Mouse (Mus musculus) right cerebral cortex, postnatal 14 days (tissue): ENCODE results near the gene Kalrn.
A peak's percentile ranks its signal among the peaks of the same experiment; 100 is the strongest.

ENCODE experiments used
- DNase-seq: peaks from one replicate; pipeline ENCODE4 v3.0.0; 2022

Kalrn gene

DNA sequence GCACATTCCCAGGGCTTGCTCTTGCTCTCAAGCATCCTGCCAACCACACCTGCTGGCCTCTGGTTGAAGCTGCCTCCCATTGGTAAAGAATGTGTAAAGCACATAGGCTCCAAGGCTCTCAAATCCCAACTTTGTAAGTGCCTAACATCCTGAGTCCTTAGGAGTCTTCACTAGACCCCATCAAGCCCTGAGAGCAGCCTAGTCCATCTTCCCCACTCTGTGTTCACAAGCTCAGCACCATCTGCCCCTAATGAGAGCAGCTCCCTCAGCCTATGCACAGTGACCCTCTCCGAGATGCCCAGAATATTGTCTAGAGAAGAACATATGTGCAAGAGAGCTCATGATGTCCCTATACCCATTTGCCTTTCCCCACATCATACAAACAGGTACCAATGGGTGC, 78.6 kb downstream of the Kalrn start:
- no peak for DNase-seq

GRCm38 (mm10) chr16:34493914-34494313, 79.4 kb downstream of the Kalrn start:
- no peak for DNase-seq

DNA sequence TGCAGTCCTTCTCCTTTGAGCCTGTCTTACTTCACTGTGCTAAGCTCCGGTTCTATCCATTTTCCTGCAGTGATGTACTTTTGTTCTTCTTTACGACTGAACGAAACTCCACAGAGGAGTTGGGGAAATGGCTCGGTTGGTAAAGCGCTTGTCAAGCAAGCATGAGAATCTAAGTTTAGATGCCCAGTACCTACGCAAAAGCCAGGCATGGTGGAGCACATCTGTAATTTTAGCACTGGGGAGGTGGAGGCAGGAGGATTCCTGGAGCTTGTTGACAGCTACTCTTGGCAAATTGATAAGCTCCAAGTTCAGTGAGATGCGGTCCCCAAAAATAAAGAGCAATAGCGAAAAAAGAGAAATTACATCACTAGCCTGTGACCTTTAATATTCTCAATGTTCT, 82.1 kb downstream of the Kalrn start:
- no peak for DNase-seq

GRCm38 (mm10) chr16:34490506-34490905, 82.8 kb downstream of the Kalrn start:
- DNase-seq: no peak

DNA sequence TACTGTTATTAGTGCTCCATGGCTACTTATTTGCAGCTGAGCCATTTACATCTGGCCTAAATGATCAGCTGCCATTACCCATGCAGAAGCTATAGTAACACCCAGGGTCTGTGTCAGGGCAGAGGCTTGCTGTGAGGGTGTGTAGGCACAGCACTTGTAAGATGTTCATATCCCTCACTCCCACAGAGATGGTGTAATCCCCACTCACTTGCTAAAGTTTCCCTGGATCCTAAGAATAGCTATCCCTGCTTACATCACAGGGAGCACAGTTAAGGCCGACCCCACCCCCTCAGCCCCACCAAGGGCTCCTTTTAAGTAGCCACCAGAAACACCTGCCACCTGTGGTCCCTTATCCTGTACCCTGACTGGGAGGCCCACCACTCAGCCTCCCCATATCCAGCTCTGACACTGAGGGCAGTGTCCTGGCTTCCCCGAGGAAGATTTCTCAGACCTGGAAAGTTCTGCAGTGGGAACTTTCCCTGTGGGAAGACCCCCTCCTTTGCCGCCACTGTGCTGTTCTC, 83.5 kb downstream of the Kalrn start:
- DNase-seq: no peak

- DNase-seq: no peak
Measured at GRCm38 (mm10) chr16:34487823-34488222, 85.5 kb downstream of the Kalrn start.

DNA sequence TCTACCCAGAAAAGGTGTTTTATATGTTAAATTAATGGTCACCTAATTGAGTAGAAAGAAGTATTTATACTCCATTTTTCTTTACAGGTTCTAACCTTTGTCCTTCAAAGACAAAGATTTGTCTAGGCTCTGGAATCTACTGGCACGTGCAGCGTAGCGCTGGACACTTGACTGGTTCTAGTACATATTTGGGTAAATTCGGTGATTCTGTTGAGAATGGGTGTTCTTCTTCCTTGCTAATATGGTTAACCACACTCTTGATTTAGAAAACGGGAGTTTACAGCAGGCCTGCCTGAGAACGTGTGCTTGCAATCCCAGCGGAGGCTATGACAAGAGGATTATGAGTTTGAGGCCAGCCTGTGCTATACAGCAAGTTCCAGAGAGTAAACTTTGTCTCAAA, 86.1 kb downstream of the Kalrn start:
- DNase-seq: no peak

DNA sequence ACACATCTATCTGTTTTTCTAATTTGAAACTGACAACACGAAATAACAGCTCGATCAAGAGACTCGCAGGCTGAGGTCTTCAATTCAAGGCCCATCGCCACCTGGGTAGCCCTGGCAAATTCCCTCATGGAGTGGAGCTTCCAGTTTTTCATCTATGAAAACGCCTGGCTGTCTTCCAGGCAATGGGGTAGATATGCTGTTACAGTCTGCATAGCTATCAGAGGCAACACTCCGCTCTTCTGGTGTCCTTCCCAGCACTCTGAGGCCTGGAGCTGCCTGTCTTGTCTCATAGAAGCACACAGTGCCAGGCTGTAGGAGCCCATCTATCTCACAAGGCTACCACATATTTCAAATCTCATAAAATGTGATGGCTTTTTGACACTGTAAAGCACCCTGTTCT, 87.8 kb downstream of the Kalrn start:
- no peak for DNase-seq

- no peak for DNase-seq
Measured at GRCm38 (mm10) chr16:34484921-34485320, 88.4 kb downstream of the Kalrn start.

GRCm38 (mm10) chr16:34484213-34484612, 89.1 kb downstream of the Kalrn start:
- no peak for DNase-seq

GRCm38 (mm10) chr16:34483716-34484115, 89.6 kb downstream of the Kalrn start:
- no peak for DNase-seq

DNA sequence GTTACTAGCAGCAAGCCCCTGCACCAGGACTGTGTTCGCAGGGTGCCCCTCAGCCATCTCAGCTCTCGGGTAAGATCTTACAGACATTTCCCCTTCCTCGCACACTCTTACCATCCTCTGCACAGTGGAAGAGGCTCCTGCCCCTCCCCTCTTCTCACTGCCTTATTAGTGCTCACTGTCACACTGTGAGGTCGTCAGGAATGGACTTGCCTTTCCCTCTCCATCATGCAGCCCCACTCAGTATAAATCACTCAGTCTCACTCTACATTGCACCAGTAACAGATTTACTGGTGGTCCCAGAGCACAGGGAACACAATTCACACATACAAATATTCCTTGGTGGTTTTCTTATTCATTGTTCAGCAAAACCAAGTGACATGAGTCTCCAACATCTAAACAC, 98.6 kb downstream of the Kalrn start:
- no peak for DNase-seq

GRCm38 (mm10) chr16:34473891-34474290, 99.4 kb downstream of the Kalrn start:
- DNase-seq: peak; percentile 46

GRCm38 (mm10) chr16:34471441-34471840, 101.9 kb downstream of the Kalrn start:
- DNase-seq: no peak

DNA sequence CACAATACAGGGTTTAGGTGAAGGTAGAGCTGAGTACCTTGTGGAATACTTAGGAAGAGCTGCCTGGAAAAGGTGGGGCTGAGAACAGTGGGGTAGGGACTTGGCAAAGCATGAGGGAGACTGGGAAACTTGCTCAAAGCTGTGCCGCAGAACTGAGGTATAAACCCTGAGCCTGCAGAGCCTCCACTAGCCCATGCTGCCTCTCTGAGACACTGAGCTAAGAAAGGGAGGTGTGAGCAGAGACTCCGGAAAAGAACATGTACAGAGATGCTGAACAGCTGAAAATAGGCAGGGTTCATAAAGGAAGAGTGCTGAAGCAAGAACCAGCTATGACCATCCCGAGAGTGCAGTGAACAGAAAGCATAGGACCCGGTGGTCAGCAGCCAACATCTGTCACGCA, 103.0 kb downstream of the Kalrn start:
- DNase-seq: no peak

DNA sequence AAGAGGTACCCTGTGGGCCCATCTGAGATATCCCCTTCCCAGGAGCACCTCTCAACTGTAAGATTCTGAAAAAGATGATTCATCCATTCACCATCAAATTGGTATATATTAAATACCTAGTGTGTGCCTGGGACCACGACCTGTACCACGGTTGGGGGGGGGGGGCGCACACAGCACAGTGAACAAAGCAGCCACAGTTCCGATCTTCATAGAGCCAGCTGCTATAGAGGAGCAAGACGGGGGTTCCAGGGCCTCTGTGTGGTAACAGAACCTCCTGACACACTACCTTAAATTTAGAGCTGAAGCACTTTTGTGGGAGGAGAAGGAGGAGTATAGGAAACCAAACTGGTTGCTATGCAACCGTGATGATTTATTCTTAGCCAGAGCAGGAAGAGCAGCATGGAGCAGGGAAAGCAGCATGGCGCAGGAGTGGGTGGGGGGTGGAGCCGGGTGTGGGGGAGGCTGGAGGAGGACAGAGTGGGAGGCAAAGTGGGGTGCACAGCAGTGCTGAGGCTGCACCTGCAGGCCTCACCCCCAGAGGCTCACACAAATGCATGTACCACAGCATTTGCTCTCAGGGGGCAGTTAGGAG, 104.0 kb downstream of the Kalrn start:
- peak; percentile 56 for DNase-seq

DNA sequence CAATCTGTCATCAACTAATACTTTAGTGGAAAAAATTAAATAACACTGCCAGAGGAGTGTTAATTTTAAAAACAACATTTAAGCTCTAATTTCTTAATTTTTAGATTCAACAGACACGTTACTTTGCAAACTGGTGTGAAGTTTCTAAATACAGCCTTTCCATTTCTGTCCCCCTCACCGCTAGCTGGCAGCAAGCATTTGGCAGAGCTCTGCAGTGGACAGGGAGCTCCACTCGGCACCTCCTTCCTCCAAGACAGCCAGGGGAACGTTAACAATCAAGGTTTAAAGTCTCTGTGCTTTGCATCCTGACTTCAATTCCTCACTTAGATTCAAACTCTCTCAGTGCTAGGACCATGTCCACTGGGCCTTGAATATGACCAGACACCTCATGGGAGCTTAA, 106.7 kb downstream of the Kalrn start:
- no peak for DNase-seq

DNA sequence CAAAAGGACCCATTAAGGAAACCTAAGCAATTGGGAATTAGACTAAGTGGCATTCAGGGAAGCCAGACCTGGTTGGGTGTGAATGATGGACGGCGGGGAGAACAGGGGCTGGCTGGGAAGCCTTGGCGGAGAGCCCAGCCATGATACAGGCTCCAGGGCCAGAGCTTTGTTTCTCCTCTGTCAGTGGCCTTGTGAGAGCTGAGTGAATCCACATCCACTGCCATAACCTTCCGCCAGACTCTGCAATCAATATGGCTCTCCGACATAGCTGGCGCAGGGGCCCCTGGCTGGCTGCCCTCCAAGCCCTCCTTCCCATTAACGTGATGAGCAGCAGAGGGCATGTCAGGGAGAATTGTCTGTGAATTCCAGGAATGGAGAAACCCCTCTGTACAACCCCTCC, 117.0 kb downstream of the Kalrn start:
- no peak for DNase-seq

GRCm38 (mm10) chr16:34445666-34446065, 127.7 kb downstream of the Kalrn start:
- no peak for DNase-seq

GRCm38 (mm10) chr16:34441704-34442103, 131.6 kb downstream of the Kalrn start:
- no peak for DNase-seq

DNA sequence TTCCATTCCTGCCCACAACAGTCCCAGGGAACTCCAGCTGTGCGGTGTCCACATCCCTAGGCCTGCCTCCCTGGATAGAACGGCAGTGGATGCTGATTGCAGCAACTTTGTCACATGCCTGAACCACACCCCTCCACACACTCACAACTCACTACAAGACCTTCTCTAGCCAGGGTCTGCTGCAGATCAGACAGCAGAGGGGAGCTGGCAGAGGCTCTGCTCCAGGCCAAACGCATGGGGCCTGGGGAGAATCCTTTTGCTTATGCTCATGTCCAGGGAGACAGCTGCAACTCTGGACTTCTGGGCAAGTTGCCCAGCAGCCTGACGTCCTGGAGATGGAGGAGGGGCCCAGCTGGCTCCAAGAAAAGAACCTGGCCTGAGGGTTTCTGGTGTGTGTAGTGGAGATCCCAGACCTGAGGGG, 132.3 kb downstream of the Kalrn start:
- peak; percentile 46 for DNase-seq

DNA sequence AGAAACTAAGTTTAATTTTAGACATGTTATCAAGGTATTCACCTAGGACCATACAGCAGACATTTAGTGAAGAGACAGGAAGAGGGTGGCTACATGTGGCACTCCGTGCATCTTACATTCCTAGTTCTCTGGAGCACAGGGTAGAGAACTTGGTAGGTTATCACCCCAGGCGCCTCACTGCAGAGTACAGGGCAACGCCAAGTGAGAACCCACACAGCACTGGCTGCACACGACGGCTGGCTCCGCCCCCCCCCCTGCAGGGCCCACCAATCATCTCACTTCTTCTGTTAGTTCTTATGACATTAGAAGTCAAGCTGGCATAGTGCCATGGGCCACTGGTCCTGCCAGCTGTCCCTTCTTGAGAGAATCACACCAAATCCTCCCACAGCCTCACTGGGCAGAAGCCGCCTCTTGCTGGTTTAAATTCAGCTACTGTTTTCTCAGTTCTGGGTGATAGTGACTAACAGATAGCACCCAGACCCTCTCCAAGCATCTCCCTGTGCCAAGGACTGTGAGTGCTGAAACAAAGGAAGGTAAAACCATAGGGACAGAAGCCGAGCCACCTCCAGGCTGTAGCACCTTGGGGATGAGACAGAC, 133.2 kb downstream of the Kalrn start:
- DNase-seq: peak; percentile 70

GRCm38 (mm10) chr16:34430131-34430530, 143.2 kb downstream of the Kalrn start:
- no peak for DNase-seq

DNA sequence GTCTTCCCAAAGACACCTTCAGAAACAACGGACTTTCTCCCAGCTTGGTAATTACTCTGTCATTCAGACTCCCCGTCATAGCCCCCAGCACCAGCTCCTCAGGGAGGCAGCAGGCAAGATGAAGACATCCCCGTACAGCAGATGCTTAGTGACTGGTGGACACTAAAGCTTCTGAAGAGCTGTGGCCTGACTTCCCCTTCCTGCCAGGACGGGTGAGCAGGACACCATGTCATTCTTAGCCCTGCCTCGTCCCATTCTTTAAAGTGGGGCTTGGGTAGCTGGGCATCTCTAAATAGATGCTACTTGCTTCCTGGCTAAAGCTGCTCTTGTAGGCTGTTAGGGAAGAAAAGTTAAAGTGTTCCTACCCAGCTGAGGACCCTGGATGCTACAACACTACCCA, 145.7 kb downstream of the Kalrn start:
- no peak for DNase-seq

- DNase-seq: no peak
Measured at GRCm38 (mm10) chr16:34421473-34421872, 151.9 kb downstream of the Kalrn start.
